26 mouse cellular contexts compared by ENCODE assay signal in the genomic region with DNA sequence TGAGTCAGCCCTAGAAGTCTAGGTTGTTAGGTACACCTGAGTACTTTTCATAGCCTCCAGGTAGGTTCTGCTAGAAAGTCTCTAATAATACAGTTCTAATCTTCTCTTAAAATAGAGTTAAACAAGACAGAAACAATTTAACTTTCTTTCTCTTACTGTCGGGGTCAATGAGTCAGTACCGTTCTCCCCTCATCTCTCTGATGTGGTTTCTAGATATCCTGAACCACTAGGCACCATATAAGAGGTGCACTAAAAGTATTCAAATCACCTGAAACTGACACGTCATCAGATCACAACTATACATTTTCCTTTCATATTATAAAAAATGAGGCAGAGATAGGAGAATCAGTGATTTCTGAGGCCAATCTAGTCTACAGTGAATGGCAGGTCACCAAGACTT. TPM values are rescaled to one million over a fixed set of nuclear protein-coding genes. Genes with fewer than 3 reads are reported as not detected.
A peak's percentile ranks its signal among the peaks of the same experiment; 100 is the strongest.
DNase-seq lines count a peak whose midpoint lies in the region; ATAC-seq and TF ChIP-seq lines count a peak whose summit lies in the region.
"Had no signal": no experiment of that assay in that cellular context is flagged by ENCODE, and none has a peak within 500 bp of the region (broad histone marks: within the 10 kb centered on the region; RNA-seq: fewer than 3 reads in every experiment).

No protein-coding gene starts in this region.

- H3K9me3 ChIP-seq in lung, postnatal 0 days (ENCODE audit: low read length), result no peaks in the 10 kb centered on the region
- H3K9me3 ChIP-seq: forebrain, embryonic 10.5 days; forebrain, embryonic 13.5 days; heart, embryonic 12.5 days; heart, embryonic 15.5 days; intestine, embryonic 15.5 days had no signal

- peaks cover 9% of the 10 kb centered on the region; the same call in 1 of the 2 replicates for H3K36me3 ChIP-seq in lung, postnatal 0 days (ENCODE audit: insufficient read depth, low read length)

- WGBS in lung, postnatal 0 days, result 90% methylated on average over 3 of the region's 3 CpGs

- H3K4me2 ChIP-seq in lung, postnatal 0 days (replicated peaks; ENCODE audit: low read depth, low read length), result no peak overlapping the region
- H3K4me2 ChIP-seq: forebrain, embryonic 13.5 days; heart, embryonic 12.5 days; heart, embryonic 15.5 days; hindbrain, embryonic 14.5 days; intestine, embryonic 15.5 days had no signal

- H3K4me3 ChIP-seq in lung, postnatal 0 days (ENCODE audit: low read depth, low read length), result no peak overlapping the region
- H3K4me3 ChIP-seq: forebrain, embryonic 10.5 days; forebrain, embryonic 13.5 days; gastrocnemius, adult 2 months; heart, embryonic 12.5 days; heart, embryonic 15.5 days; intestine, embryonic 15.5 days had no signal

- TF ChIP-seq EP300 in lung, postnatal 0 days (IDR thresholded peaks at IDR 0.05), result no peak

- H3K27me3 ChIP-seq in lung, postnatal 0 days (replicated peaks; ENCODE audit: insufficient read depth, low read length), result no peaks in the 10 kb centered on the region
- H3K27me3 ChIP-seq: forebrain, embryonic 13.5 days; heart, embryonic 12.5 days; heart, embryonic 15.5 days; intestine, embryonic 15.5 days; Patski had no signal

- no peak for TF ChIP-seq CTCF in lung, postnatal 0 days (IDR thresholded peaks at IDR 0.05)

- H3K4me1 ChIP-seq in lung, postnatal 0 days (ENCODE audit: insufficient read depth, low read depth, low read length), result no peaks in the 10 kb centered on the region
- H3K4me1 ChIP-seq: forebrain, embryonic 10.5 days; forebrain, embryonic 13.5 days; heart, embryonic 12.5 days; heart, embryonic 15.5 days; intestine, embryonic 15.5 days had no signal

- peak; percentile 57 for DNase-seq in CD4-positive, CD25-positive, alpha-beta regulatory T cell, adult 2 months (ENCODE audit: low read depth, low spot score)
- peak; percentile 10 for DNase-seq in T-cell, adult 2 months (ENCODE audit: low spot score)
- DNase-seq in cerebellum, adult 11 months, result no peak
- no peak for DNase-seq in lung, postnatal 0 days (ENCODE audit: low spot score)
- DNase-seq: adrenal gland, adult 8-10 months; adrenal gland, postnatal 25 days; cerebellum, adult 18-20 months; cerebellum, adult 9-10 months; cerebellum, postnatal 14 days; gastrocnemius, adult 2 months; gastrocnemius, postnatal 14 days; heart, adult 18-20 months; heart, postnatal 10 days; heart, postnatal 4 days; kidney, adult 11 months had no signal

- ATAC-seq in inflammation-experienced regulatory T-cells, adult 6 months, result peak; percentile 98
- ATAC-seq in megakaryocyte progenitor cell, adult 5-6 weeks (replicated peaks; ENCODE audit: poor library complexity), result no peak
- ATAC-seq in lung, postnatal 0 days, result no peak
- ATAC-seq: forebrain, embryonic 13.5 days; forebrain, embryonic 16.5 days; hindbrain, postnatal 0 days; intestine, embryonic 15.5 days; Patski had no signal

- H3K9ac ChIP-seq in lung, postnatal 0 days (replicated peaks; ENCODE audit: low read depth), result no peak overlapping the region
- H3K9ac ChIP-seq: forebrain, embryonic 13.5 days; heart, embryonic 12.5 days; heart, embryonic 15.5 days; hindbrain, embryonic 14.5 days; intestine, embryonic 15.5 days had no signal

- no peak overlapping the region for H3K27ac ChIP-seq in lung, postnatal 0 days (ENCODE audit: low read length)
- H3K27ac ChIP-seq: forebrain, embryonic 10.5 days; forebrain, embryonic 13.5 days; gastrocnemius, adult 2 months; heart, embryonic 15.5 days; hindbrain, embryonic 14.5 days; hindbrain, postnatal 0 days; intestine, embryonic 15.5 days had no signal

RNA-seq across cellular contexts. Expression of gene Dhx15, which starts 41.2 kb away (rescaled TPM):
- polyA plus RNA-seq in inflammation-experienced regulatory T-cells, adult 6 months (2017; shearing (Covaris generic)), result 100 to 1,000 TPM in 1 of 3 experiments, 10 to 100 TPM in 2; 96.8 to 117 (median 97.1) TPM
- total RNA-seq in megakaryocyte progenitor cell, adult 5-6 weeks (2015), result 305 and 320 TPM in 2 replicates
- total RNA-seq in megakaryocyte progenitor cell, adult 5-6 weeks (2017), result 315 and 364 TPM in 2 replicates
- polyA plus RNA-seq in lung, postnatal 0 days (2015; fragmentation: Nextera tagmentation; extraction: Ambion mirVana), result 62.6 and 68.8 TPM in 2 replicates

Comparison
In these comparisons a context has a peak if more than half of its experiments do, and no peak if none do; other contexts are left out.
1. DNase-seq: peak in CD4-positive, CD25-positive, alpha-beta regulatory T cell, adult 2 months (single experiment) and T-cell, adult 2 months (single experiment); none in cerebellum, adult 11 months (single experiment) and lung, postnatal 0 days (single experiment).